Mouse (Mus musculus): Measurements from ENCODE around the gene B4galt2.

DNA sequence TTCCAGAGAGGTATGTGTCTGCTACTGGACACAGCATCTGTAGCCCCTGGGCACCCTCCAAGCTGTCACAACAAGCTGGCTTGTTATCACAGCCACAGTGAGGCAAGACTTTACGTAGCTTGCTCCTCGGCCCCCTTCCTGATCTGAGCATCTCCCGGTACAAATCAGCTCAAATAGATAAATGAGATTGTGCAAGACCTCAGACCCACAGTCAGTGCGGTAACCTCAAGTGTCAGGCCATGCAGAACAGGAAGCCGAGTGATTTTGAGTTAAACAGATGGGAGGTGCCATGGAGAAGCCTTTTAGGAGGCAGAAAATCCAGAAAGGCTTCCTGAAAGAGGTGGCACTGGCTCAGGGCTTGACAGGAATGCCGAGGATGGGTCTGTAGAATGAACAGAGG is 16.3 kb downstream of the B4galt2 start:
- no peak for TF ChIP-seq CTCF (IDR thresholded peaks at IDR 0.05; ENCODE audit: low read depth)
- no peak for TF ChIP-seq EP300 (IDR thresholded peaks at IDR 0.05; ENCODE audit: low read depth)

Data from heart, postnatal 0 days (tissue).